Mouse (Mus musculus): ENCODE measurements around the gene 4933434E20Rik.
A peak's percentile ranks its signal among the peaks of the same experiment; 100 is the strongest.

Gene 4933434E20Rik

GRCm38 (mm10) chr3:90081365-90082240, 30.2 kb downstream of the 4933434E20Rik start:
- DNase-seq (ENCODE audit: low spot score), result peak; percentile 71

- peak; percentile 61 for DNase-seq (ENCODE audit: low spot score)
These were observed 31.6 kb downstream of the 4933434E20Rik start for GRCm38 (mm10) chr3:90083034-90083433.

GRCm38 (mm10) chr3:90083698-90084324, 32.4 kb downstream of the 4933434E20Rik start:
- peak; percentile 36 for DNase-seq (ENCODE audit: low spot score)

GRCm38 (mm10) chr3:90084790-90085189, 33.4 kb downstream of the 4933434E20Rik start:
- DNase-seq (ENCODE audit: low spot score), result no peak

- DNase-seq (ENCODE audit: low spot score), result no peak
These were observed 33.8 kb downstream of the 4933434E20Rik start for GRCm38 (mm10) chr3:90085281-90085680.

- no peak for DNase-seq (ENCODE audit: low spot score)
These were observed 34.6 kb downstream of the 4933434E20Rik start for GRCm38 (mm10) chr3:90086068-90086467.

- DNase-seq (ENCODE audit: low spot score), result no peak
These were observed 37.2 kb downstream of the 4933434E20Rik start for GRCm38 (mm10) chr3:90088617-90089016.

- no peak for DNase-seq (ENCODE audit: low spot score)
These were observed 39.5 kb downstream of the 4933434E20Rik start for GRCm38 (mm10) chr3:90090892-90091291.

GRCm38 (mm10) chr3:90094453-90094852, 43.0 kb downstream of the 4933434E20Rik start:
- DNase-seq (ENCODE audit: low spot score), result no peak

- DNase-seq (ENCODE audit: low spot score), result no peak
These were observed 46.5 kb downstream of the 4933434E20Rik start for GRCm38 (mm10) chr3:90097928-90098327.

GRCm38 (mm10) chr3:90101010-90101409, 49.6 kb downstream of the 4933434E20Rik start:
- no peak for DNase-seq (ENCODE audit: low spot score)

GRCm38 (mm10) chr3:90101673-90102072, 50.2 kb downstream of the 4933434E20Rik start:
- no peak for DNase-seq (ENCODE audit: low spot score)

- DNase-seq (ENCODE audit: low spot score), result no peak
These were observed 50.8 kb downstream of the 4933434E20Rik start for GRCm38 (mm10) chr3:90102239-90102638.

- no peak for DNase-seq (ENCODE audit: low spot score)
These were observed 51.7 kb downstream of the 4933434E20Rik start for GRCm38 (mm10) chr3:90103176-90103575.

- DNase-seq (ENCODE audit: low spot score), result no peak
These were observed 52.5 kb downstream of the 4933434E20Rik start, which contains the start of gene Nup210l for GRCm38 (mm10) chr3:90103938-90104337. Nup210l (plus strand) TSS chr3:90104132.

GRCm38 (mm10) chr3:90111706-90112105, 60.3 kb downstream of the 4933434E20Rik start:
- DNase-seq (ENCODE audit: low spot score), result no peak

- DNase-seq (ENCODE audit: low spot score), result no peak
These were observed 62.9 kb downstream of the 4933434E20Rik start for GRCm38 (mm10) chr3:90114342-90114741.

GRCm38 (mm10) chr3:90115526-90115925, 64.1 kb downstream of the 4933434E20Rik start:
- no peak for DNase-seq (ENCODE audit: low spot score)
